Mouse (Mus musculus) hindbrain, postnatal 0 days (tissue): ENCODE measurements at regions not wholly inside any gene's neighbourhood (a gene's known extent, or its start where the extent isn't known, plus 50 kb on each side); places are given as distances from the start of the nearest gene placed in this dataset.

Source experiments
- ATAC-seq: fragments of 200-750 bp; cut with Nextera tagmentation; 2 replicates; pipeline ENCODE4 v1.8.0; 2017; ENCODE audit warnings: mild to moderate bottlenecking, moderate TSS enrichment, moderate library complexity
- DNase-seq: peaks from one replicate; pipeline ENCODE4 v3.0.0-alpha.2; 2015; ENCODE audit warnings: low spot score
- H3K27ac ChIP-seq: fragments of 300-500 bp; sonication (generic); 2 replicates; pipeline ENCODE4 v1.5.1; 2014; ENCODE audit warnings: mild to moderate bottlenecking
- H3K27me3 ChIP-seq: fragments of 300-500 bp; sonication (generic); 2 replicates; pipeline ENCODE4 v1.6.1; 2014; ENCODE audit warnings: low read length, mixed read lengths; ENCODE audit not compliant: insufficient read depth
- H3K36me3 ChIP-seq: fragments of 300-500 bp; sonication (generic); 2 replicates; pipeline ENCODE4 v1.6.1; 2014; ENCODE audit warnings: low read length, mixed read lengths; ENCODE audit not compliant: insufficient read depth
- H3K4me1 ChIP-seq: fragments of 300-500 bp; sonication (generic); 2 replicates; pipeline ENCODE4 v1.6.1; 2014; ENCODE audit warnings: antibody characterized with exemption, low read length, mixed read lengths; ENCODE audit not compliant: insufficient read depth
- H3K4me2 ChIP-seq: fragments of 300-500 bp; sonication (generic); 2 replicates; pipeline ENCODE4 v1.6.1; 2014; ENCODE audit warnings: low read depth, mild to moderate bottlenecking, low read length, moderate library complexity, mixed read lengths
- H3K4me3 ChIP-seq: fragments of 300-500 bp; sonication (generic); 2 replicates; pipeline ENCODE4 v1.5.1; 2014; ENCODE audit warnings: low read length
- H3K9ac ChIP-seq: fragments of 300-500 bp; sonication (generic); replicated peaks from 2 replicates; pipeline ENCODE4 v1.6.1; 2014; ENCODE audit warnings: mild to moderate bottlenecking, low read length, moderate library complexity, mixed read lengths
- H3K9me3 ChIP-seq: fragments of 300-500 bp; sonication (generic); 2 replicates; pipeline ENCODE4 v1.6.1; 2016; ENCODE audit warnings: low read length, mixed read lengths
- CTCF ChIP-seq: IDR thresholded peaks from 2 replicates; pipeline ENCODE4 v1.5.1; 2016; ENCODE audit warnings: antibody characterized with exemption, control low read depth, low read depth
- WGBS: fragments of 180-500 bp; shearing (Covaris S2); extraction: QIAGEN DNeasy Blood & Tissue Kit; methylation state at CpG from one replicate; pipeline ENCODE4 v1.1.7; 2014; 5-methylcytosine and 5-hydroxymethylcytosine counted together

DNA sequence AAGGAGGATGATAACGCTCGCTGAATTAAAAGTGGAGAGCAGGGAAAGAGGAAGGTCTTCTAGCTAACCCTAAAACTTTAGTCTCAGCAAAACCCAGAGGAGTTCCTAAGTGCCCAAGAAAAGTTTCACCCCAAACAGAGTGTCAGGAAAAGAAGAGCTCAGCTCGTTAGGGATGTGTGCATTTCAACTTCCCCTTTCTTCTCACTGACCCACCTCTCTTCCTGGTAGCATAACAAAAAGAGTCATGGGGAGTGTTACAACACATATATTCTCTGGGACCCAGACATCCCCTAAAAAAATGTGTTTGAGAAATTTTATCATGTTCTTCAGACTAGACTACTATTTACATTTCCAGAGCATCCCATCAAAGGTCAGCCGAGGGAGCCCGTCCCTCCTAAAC lies 432.6 kb downstream of the Mctp2 start:
- Histone ChIP-seq H3K27me3 (no peaks in the 10 kb centered on the region), H3K4me2 (no peak overlapping the region), H3K4me3 (no peak overlapping the region), H3K9ac (no peak overlapping the region), H3K9me3 (no peaks in the 10 kb centered on the region), H3K36me3 (no peaks in the 10 kb centered on the region), H3K27ac (no peak overlapping the region), H3K4me1 (no peaks in the 10 kb centered on the region)
- ATAC-seq (no peak), DNase-seq (no peak)
- no peak for TF ChIP-seq CTCF
- 83% methylated on average over 5 of the region's 5 CpGs for WGBS

- 79% methylated on average over 6 of the region's 6 CpGs for WGBS
These were observed 433.5 kb downstream of the Mctp2 start for GRCm38 (mm10) chr7:71872912-71873311.

GRCm38 (mm10) chr7:71867090-71867489 lies 439.3 kb downstream of the Mctp2 start:
- Histone ChIP-seq H3K27me3 (no peaks in the 10 kb centered on the region), H3K4me1 (0 out of 2 replicates have a peak, but pooled peaks cover 4% of the 10 kb centered on the region), H3K27ac (no peak overlapping the region), H3K4me3 (no peak overlapping the region), H3K36me3 (no peaks in the 10 kb centered on the region), H3K9me3 (no peaks in the 10 kb centered on the region), H3K9ac (no peak overlapping the region), H3K4me2 (no peak overlapping the region)
- ATAC-seq (peak; percentile 45; the same call in 1 of the 2 replicates), DNase-seq (peak; percentile 85)
- TF ChIP-seq CTCF = peak; percentile 94
- WGBS = 17% methylated on average over 3 of the region's 3 CpGs

More at GRCm38 (mm10) chr7:71872912-71873311, 433.5 kb downstream of the Mctp2 start:
- no peaks in the 10 kb centered on the region for H3K9me3 ChIP-seq
- no peaks in the 10 kb centered on the region for H3K27me3 ChIP-seq
- TF ChIP-seq CTCF = no peak
- DNase-seq = no peak
- no peak overlapping the region for H3K9ac ChIP-seq
- ATAC-seq = no peak
- no peaks in the 10 kb centered on the region for H3K36me3 ChIP-seq
- H3K27ac ChIP-seq = no peak overlapping the region
- H3K4me3 ChIP-seq = no peak overlapping the region
- no peak overlapping the region for H3K4me2 ChIP-seq
- H3K4me1 ChIP-seq = no peaks in the 10 kb centered on the region

- 23% methylated on average over 15 of the region's 15 CpGs for WGBS
- no peak for DNase-seq
- Histone ChIP-seq H3K4me3 (no peak overlapping the region), H3K9me3 (no peaks in the 10 kb centered on the region), H3K27ac (no peak overlapping the region), H3K4me2 (0 out of 2 replicates have a peak overlapping the region, but pooled peaks have one; percentile 5), H3K4me1 (0 out of 2 replicates have a peak, but pooled peaks cover 4% of the 10 kb centered on the region), H3K27me3 (no peaks in the 10 kb centered on the region), H3K36me3 (no peaks in the 10 kb centered on the region), H3K9ac (no peak overlapping the region)
- TF ChIP-seq CTCF = 0 out of 2 replicates have a peak, but pooled peaks have one; percentile 15
- no peak for ATAC-seq
These were observed 440.8 kb downstream of the Mctp2 start for GRCm38 (mm10) chr7:71865371-71866166.

GRCm38 (mm10) chr7:71852864-71853263 lies 453.5 kb downstream of the Mctp2 start:
- no peaks in the 10 kb centered on the region for H3K27me3 ChIP-seq
- ATAC-seq (no peak), DNase-seq (no peak)
- H3K27ac ChIP-seq = no peak overlapping the region
- H3K4me3 ChIP-seq = no peak overlapping the region
- H3K36me3 ChIP-seq = no peaks in the 10 kb centered on the region
- TF ChIP-seq CTCF = no peak
- no peaks in the 10 kb centered on the region for H3K9me3 ChIP-seq
- no peak overlapping the region for H3K4me2 ChIP-seq
- no peaks in the 10 kb centered on the region for H3K4me1 ChIP-seq
- no peak overlapping the region for H3K9ac ChIP-seq
- WGBS = 85% methylated on average over 3 of the region's 3 CpGs

DNA sequence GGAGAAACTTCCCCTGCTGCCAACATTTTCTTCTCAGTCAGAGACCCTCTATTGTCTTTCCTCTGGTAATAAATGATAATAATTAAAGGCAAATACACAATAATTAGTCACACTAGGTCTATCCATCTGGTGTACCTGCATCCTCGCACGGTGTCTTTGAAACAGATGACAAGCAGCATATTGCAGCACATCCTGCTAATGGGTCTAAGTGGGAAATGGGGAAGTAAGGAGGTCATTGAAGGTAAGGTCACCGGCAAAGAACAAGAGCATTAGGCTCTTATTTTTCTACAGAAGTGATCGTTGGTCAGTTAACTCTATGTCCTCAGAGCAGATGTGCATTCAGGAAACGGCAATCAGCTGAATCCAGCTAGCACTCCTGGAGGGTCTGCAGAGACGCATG lies 457.2 kb downstream of the Mctp2 start:
- WGBS = 69% methylated on average over 6 of the region's 6 CpGs
- DNase-seq (no peak), ATAC-seq (no peak)
- Histone ChIP-seq H3K36me3 (no peaks in the 10 kb centered on the region), H3K9me3 (no peaks in the 10 kb centered on the region), H3K27me3 (no peaks in the 10 kb centered on the region), H3K4me2 (no peak overlapping the region), H3K4me3 (no peak overlapping the region), H3K9ac (no peak overlapping the region), H3K4me1 (no peaks in the 10 kb centered on the region), H3K27ac (no peak overlapping the region)
- TF ChIP-seq CTCF = no peak

- DNase-seq (no peak), ATAC-seq (no peak)
- no peak overlapping the region for H3K27ac ChIP-seq
- no peaks in the 10 kb centered on the region for H3K27me3 ChIP-seq
- H3K4me2 ChIP-seq = no peak overlapping the region
- H3K9me3 ChIP-seq = no peaks in the 10 kb centered on the region
- 66% methylated on average over 6 of the region's 6 CpGs for WGBS
- no peak overlapping the region for H3K4me3 ChIP-seq
- H3K9ac ChIP-seq = no peak overlapping the region
- H3K4me1 ChIP-seq = no peaks in the 10 kb centered on the region
- TF ChIP-seq CTCF = no peak
- no peaks in the 10 kb centered on the region for H3K36me3 ChIP-seq
These were observed 468.6 kb downstream of the Mctp2 start for GRCm38 (mm10) chr7:71837845-71838244.
